Mouse (Mus musculus) liver, embryonic 15.5 days (tissue): ENCODE data around the gene Gadl1. TPM values are rescaled to one million over a fixed set of nuclear protein-coding genes. Genes with fewer than 3 reads are reported as not detected.

Experiments used
- ATAC-seq: fragments of 200-750 bp; cut with Nextera tagmentation; 2 replicates; pipeline ENCODE4 v1.8.0; 2017; ENCODE audit warnings: moderate number of reproducible peaks, mild to moderate bottlenecking, moderate library complexity; ENCODE audit not compliant: insufficient read depth
- H3K27ac ChIP-seq: fragments of 300-500 bp; sonication (generic); replicated peaks from 2 replicates; pipeline ENCODE4 v1.5.1; 2015; ENCODE audit warnings: mild to moderate bottlenecking, inconsistent platforms
- H3K27me3 ChIP-seq: fragments of 300-500 bp; sonication (generic); 2 replicates; pipeline ENCODE4 v1.6.1; 2015; ENCODE audit warnings: mild to moderate bottlenecking, inconsistent platforms
- H3K36me3 ChIP-seq: fragments of 300-500 bp; sonication (generic); replicated peaks from 2 replicates; pipeline ENCODE4 v1.6.1; 2015; ENCODE audit warnings: moderate library complexity, mild to moderate bottlenecking, inconsistent platforms
- H3K4me1 ChIP-seq: fragments of 300-500 bp; sonication (generic); replicated peaks from 2 replicates; pipeline ENCODE4 v1.6.1; 2015; ENCODE audit warnings: inconsistent platforms
- H3K4me2 ChIP-seq: fragments of 300-500 bp; sonication (generic); 2 replicates; pipeline ENCODE4 v1.6.1; 2015; ENCODE audit warnings: moderate library complexity, mild to moderate bottlenecking, inconsistent platforms
- H3K4me3 ChIP-seq: fragments of 300-500 bp; sonication (generic); replicated peaks from 2 replicates; pipeline ENCODE4 v1.5.1; 2015; ENCODE audit warnings: mild to moderate bottlenecking, inconsistent platforms
- H3K9ac ChIP-seq: fragments of 300-500 bp; sonication (generic); 2 replicates; pipeline ENCODE4 v1.6.1; 2015; ENCODE audit warnings: moderate library complexity, mild to moderate bottlenecking, inconsistent platforms
- H3K9me3 ChIP-seq: fragments of 300-500 bp; sonication (generic); replicated peaks from 2 replicates; pipeline ENCODE4 v1.6.1; 2016; ENCODE audit warnings: inconsistent platforms
- WGBS: fragments of 180-500 bp; shearing (Covaris S2); methylation state at CpG from one replicate; pipeline ENCODE4 v1.1.7; 2015; ENCODE audit warnings: mixed read lengths; ENCODE audit not compliant: insufficient replicate concordance; 5-methylcytosine and 5-hydroxymethylcytosine counted together
- polyA plus RNA-seq: library from polyadenylated mRNA; unstranded; fragments of >200 nt; fragmentation: Nextera tagmentation; extraction: Ambion mirVana; gene quantifications from 2 replicates; pipeline ENCODE4 v1.2.1, GENCODE M21; 2015

Gene Gadl1
- polyA plus RNA-seq, 1 experiment from 2014 or later, result 0.35 TPM

- H3K4me2 ChIP-seq, result no peak overlapping the region
These were observed 199.5 kb downstream of the Gadl1 start for GRCm38 (mm10) chr9:116108729-116109128.

DNA sequence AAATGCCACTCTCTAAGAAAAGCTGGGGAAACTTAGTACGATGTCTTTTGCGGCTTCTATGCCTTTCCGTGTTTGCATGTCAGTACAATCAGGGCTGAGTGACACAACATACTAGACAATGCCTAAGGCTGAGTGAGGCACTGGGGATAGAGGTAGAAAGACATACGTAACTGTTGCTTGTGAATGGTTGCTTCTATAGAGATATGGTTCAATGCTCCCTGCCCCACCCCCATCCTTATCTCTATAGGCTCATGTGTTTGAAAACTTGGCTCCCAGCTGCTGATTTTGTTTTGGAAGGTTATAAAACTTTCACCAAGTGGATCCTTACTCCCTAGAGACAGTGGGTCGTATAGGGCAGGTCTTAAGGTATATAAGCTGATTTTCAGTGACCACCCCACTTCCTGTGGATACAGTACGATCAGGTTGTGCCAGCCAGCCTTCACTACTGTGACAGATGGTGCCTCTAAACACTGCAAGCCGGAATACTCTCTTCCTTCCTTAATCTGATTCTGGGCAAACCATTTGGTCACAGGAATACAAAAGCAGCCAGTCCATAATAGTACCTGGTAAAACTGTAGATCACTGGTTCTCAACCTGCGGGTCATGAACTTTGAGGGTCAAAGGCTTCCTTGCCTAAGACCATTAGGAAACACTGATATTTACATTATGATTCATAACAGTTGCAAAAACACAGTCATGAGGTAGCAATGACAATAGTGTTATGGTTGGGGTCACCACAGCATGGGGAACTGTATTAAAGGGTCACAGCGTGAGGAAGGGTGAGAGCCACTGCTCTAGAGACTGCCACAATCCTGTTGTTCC, 202.1 kb downstream of the Gadl1 start:
- peaks cover 12% of the 10 kb centered on the region for H3K4me1 ChIP-seq
- no peak overlapping the region for H3K4me3 ChIP-seq
- H3K36me3 ChIP-seq, result peaks cover 22% of the 10 kb centered on the region
- H3K27me3 ChIP-seq, result no peaks in the 10 kb centered on the region
- no peaks in the 10 kb centered on the region for H3K9me3 ChIP-seq
- no peak overlapping the region for H3K27ac ChIP-seq
- WGBS, result 41% methylated on average over 9 of the region's 9 CpGs
- H3K9ac ChIP-seq, result no peak overlapping the region
- H3K4me2 ChIP-seq, result no peak overlapping the region
- ATAC-seq, result peak; percentile 59

More at GRCm38 (mm10) chr9:116108729-116109128, 199.5 kb downstream of the Gadl1 start:
- WGBS, result 56% methylated on average over 2 of the region's 2 CpGs
- no peak overlapping the region for H3K27ac ChIP-seq
- H3K9ac ChIP-seq, result no peak overlapping the region
- H3K9me3 ChIP-seq, result no peaks in the 10 kb centered on the region
- H3K4me1 ChIP-seq, result peaks cover 12% of the 10 kb centered on the region
- peaks cover 29% of the 10 kb centered on the region for H3K36me3 ChIP-seq
- no peaks in the 10 kb centered on the region for H3K27me3 ChIP-seq
- H3K4me3 ChIP-seq, result no peak overlapping the region
- no peak for ATAC-seq

DNA sequence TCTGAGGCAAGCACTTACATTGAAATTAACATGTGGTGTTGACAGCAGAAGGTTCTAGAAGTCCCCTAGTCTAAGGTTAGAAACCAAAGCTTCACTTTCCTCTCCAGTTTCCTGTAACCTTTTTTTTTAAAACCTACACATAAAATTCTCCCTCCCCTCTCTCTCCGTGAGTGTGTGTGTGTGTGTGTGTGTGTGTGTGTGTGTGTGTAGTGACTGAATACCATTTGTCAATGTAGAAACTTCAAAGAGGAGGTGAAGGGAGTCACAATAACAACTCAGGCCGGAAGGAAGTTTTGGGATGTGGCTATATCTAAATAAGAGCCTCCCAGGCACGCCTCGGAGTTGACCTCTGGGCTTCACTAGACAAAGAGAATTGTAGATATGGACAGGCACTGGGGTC, 205.1 kb downstream of the Gadl1 start:
- WGBS, result 37% methylated on average over 4 of the region's 4 CpGs
- Histone ChIP-seq H3K9ac (no peak overlapping the region), H3K4me2 (no peak overlapping the region), H3K9me3 (no peaks in the 10 kb centered on the region), H3K27me3 (no peaks in the 10 kb centered on the region), H3K36me3 (peaks cover 9% of the 10 kb centered on the region), H3K4me3 (no peak overlapping the region), H3K4me1 (peaks cover 12% of the 10 kb centered on the region), H3K27ac (no peak overlapping the region)
- no peak for ATAC-seq

DNA sequence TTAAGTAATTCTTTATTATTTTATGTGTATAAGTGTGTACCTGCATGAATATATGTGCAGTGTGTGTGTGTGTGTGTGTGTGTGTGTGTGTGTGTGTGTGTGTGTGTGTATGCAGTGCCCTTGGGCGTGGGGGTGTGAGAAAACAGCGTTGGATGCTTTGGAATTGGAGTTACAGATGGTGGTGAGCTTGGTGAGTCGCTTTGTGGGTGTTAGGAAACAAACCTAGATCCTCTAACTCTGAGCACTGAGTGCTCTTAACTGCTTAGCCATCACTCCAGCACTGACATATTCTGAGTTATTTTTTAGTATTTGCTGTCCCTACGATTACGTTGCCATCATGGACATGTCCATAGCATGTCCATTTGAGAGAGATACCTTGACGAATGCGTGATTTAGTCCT, 206.6 kb downstream of the Gadl1 start:
- no peaks in the 10 kb centered on the region for H3K9me3 ChIP-seq
- H3K9ac ChIP-seq, result no peak overlapping the region
- peaks cover 10% of the 10 kb centered on the region for H3K4me1 ChIP-seq
- H3K36me3 ChIP-seq, result no peaks in the 10 kb centered on the region
- 77% methylated on average over 7 of the region's 7 CpGs for WGBS
- H3K4me3 ChIP-seq, result no peak overlapping the region
- no peak overlapping the region for H3K4me2 ChIP-seq
- H3K27ac ChIP-seq, result no peak overlapping the region
- H3K27me3 ChIP-seq, result no peaks in the 10 kb centered on the region
- ATAC-seq, result no peak

GRCm38 (mm10) chr9:116118332-116118872, 209.1 kb downstream of the Gadl1 start:
- peaks cover 6% of the 10 kb centered on the region; the same call in 1 of the 2 replicates for H3K4me1 ChIP-seq
- WGBS, result 60% methylated on average over 8 of the region's 8 CpGs

GRCm38 (mm10) chr9:116119990-116120389, 210.7 kb downstream of the Gadl1 start:
- no peaks in the 10 kb centered on the region for H3K27me3 ChIP-seq
- no peak overlapping the region for H3K4me3 ChIP-seq
- H3K9me3 ChIP-seq, result no peaks in the 10 kb centered on the region
- peaks cover 6% of the 10 kb centered on the region; the same call in 1 of the 2 replicates for H3K4me1 ChIP-seq
- H3K4me2 ChIP-seq, result no peak overlapping the region
- no peak for ATAC-seq
- 70% methylated on average over 7 of the region's 7 CpGs for WGBS
- H3K36me3 ChIP-seq, result peaks cover 5% of the 10 kb centered on the region; the same call in 1 of the 2 replicates
- no peak overlapping the region for H3K9ac ChIP-seq
- H3K27ac ChIP-seq, result no peak overlapping the region

More at GRCm38 (mm10) chr9:116118332-116118872, 209.1 kb downstream of the Gadl1 start:
- Histone ChIP-seq H3K27ac (no peak overlapping the region), H3K36me3 (no peaks in the 10 kb centered on the region; the same call in 1 of the 2 replicates), H3K9ac (no peak overlapping the region), H3K27me3 (no peaks in the 10 kb centered on the region), H3K4me2 (no peak overlapping the region), H3K4me3 (no peak overlapping the region), H3K9me3 (no peaks in the 10 kb centered on the region)
- no peak for ATAC-seq

DNA sequence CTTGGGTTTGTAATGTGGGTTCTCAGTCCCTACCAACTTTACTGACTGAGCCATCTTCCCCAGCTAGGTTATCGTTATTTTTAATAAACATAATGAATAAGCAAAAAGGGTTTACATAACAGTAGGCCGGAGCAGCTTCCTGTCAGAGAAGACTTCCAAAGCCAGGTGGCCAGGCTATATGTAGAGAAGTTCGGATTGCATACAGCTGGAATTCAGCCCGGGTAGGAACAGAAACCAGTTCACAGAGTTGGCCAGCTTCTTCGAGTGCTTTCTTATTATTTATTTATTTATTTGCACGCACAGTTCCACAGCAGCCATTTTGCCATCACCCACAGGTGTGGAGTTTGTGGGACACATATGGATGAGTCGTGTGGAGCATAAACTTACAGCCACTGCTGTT, 212.2 kb downstream of the Gadl1 start:
- H3K9me3 ChIP-seq, result no peaks in the 10 kb centered on the region
- no peak overlapping the region for H3K9ac ChIP-seq
- H3K4me1 ChIP-seq, result peaks cover 6% of the 10 kb centered on the region; the same call in 1 of the 2 replicates
- H3K4me2 ChIP-seq, result no peak overlapping the region
- no peak for ATAC-seq
- no peak overlapping the region for H3K27ac ChIP-seq
- 61% methylated on average over 7 of the region's 7 CpGs for WGBS
- H3K4me3 ChIP-seq, result no peak overlapping the region
- H3K36me3 ChIP-seq, result peaks cover 5% of the 10 kb centered on the region; the same call in 1 of the 2 replicates
- no peaks in the 10 kb centered on the region for H3K27me3 ChIP-seq

GRCm38 (mm10) chr9:116122544-116122943, 213.3 kb downstream of the Gadl1 start:
- Histone ChIP-seq H3K9ac (no peak overlapping the region), H3K4me3 (no peak overlapping the region), H3K4me1 (peaks cover 6% of the 10 kb centered on the region; the same call in 1 of the 2 replicates), H3K36me3 (peaks cover 8% of the 10 kb centered on the region; the same call in 1 of the 2 replicates), H3K27me3 (no peaks in the 10 kb centered on the region), H3K4me2 (no peak overlapping the region), H3K27ac (no peak overlapping the region), H3K9me3 (no peaks in the 10 kb centered on the region)
- 65% methylated on average over 6 of the region's 6 CpGs for WGBS
- ATAC-seq, result no peak

DNA sequence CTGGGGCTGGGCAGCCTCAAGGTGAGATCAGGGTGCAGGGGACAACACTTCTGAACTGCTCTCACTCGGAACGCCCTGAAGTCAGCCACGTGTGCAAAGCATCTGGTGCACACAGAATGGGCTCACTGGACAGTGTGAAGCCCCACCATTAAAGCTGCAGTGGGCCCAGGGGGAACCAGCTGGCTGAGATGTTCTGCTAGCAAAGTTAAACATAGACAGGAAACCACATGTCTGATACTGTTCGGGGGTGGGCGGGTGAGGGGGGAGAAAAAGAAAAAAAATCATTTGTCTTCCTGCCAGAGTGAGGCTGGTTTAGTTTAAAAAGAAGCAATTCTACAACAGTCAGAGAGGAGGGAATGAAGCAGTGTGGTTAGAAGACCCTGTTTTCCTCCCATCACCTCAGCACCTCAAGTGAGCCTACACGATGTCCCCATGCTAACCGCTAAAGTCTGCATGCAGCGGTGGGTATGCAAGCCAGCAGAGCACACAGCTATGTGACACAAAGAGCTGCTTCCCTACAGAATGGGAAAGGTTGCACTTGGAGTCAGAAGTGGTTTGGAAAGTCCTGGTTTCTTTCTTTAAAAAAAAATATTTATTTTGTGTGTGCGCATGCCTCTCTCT, 213.8 kb downstream of the Gadl1 start:
- no peak overlapping the region for H3K9ac ChIP-seq
- H3K4me3 ChIP-seq, result no peak overlapping the region
- H3K9me3 ChIP-seq, result no peaks in the 10 kb centered on the region
- no peak overlapping the region for H3K4me2 ChIP-seq
- peaks cover 6% of the 10 kb centered on the region; the same call in 1 of the 2 replicates for H3K4me1 ChIP-seq
- H3K36me3 ChIP-seq, result peaks cover 8% of the 10 kb centered on the region; the same call in 1 of the 2 replicates
- H3K27ac ChIP-seq, result no peak overlapping the region
- ATAC-seq, result peak; percentile 24; the same call in 1 of the 2 replicates
- whole genome bisulfite sequencing, result 24% methylated on average over 9 of the region's 9 CpGs
- no peaks in the 10 kb centered on the region for H3K27me3 ChIP-seq
